Mouse (Mus musculus): Measurements from ENCODE around the gene Gm5725. TPM values are rescaled to one million over a fixed set of nuclear protein-coding genes. Genes with fewer than 3 reads are reported as not detected.
"Not testable (repeated sequence)": the region's sequence is repeated elsewhere in the genome, so short reads cannot be mapped to it uniquely, and the experiment has no call there.

The Gm5725 gene
- not detected in 2 replicates for polyA plus RNA-seq (2015; fragmentation: Nextera tagmentation; extraction: Ambion mirVana)

- not testable (repeated sequence) for ATAC-seq (ENCODE audit: low read depth); H3K9ac ChIP-seq (ENCODE audit: low read length); H3K4me1 ChIP-seq (replicated peaks; ENCODE audit: control insufficient read depth, insufficient read depth, low read length); H3K27ac ChIP-seq (ENCODE audit: low read length); H3K4me3 ChIP-seq (ENCODE audit: low read length); H3K27me3 ChIP-seq (ENCODE audit: control insufficient read depth, insufficient read depth, low read depth, low read length); H3K9me3 ChIP-seq (ENCODE audit: control insufficient read depth, low read length); H3K36me3 ChIP-seq (ENCODE audit: control insufficient read depth, insufficient read depth, low read length); H3K4me2 ChIP-seq (ENCODE audit: low read depth, low read length)
- no CpG with 5 or more reads among the region's 1 CpGs for WGBS
Observed at GRCm38 (mm10) chr7:21844167-21844566, at the start of gene Gm5725. Gene Gm5725, minus strand, starts transcription at chr7:21844267.

GRCm38 (mm10) chr7:21832051-21832450, 12.0 kb downstream of the Gm5725 start, which contains the start of gene Vmn1r135:
Gene Vmn1r135, plus strand, starts transcription at chr7:21832351.
- not testable (repeated sequence) for H3K27me3 ChIP-seq (ENCODE audit: control insufficient read depth, insufficient read depth, low read depth, low read length); H3K36me3 ChIP-seq (ENCODE audit: control insufficient read depth, insufficient read depth, low read length); H3K9me3 ChIP-seq (ENCODE audit: control insufficient read depth, low read length); ATAC-seq (ENCODE audit: low read depth); H3K4me1 ChIP-seq (replicated peaks; ENCODE audit: control insufficient read depth, insufficient read depth, low read length); H3K4me2 ChIP-seq (ENCODE audit: low read depth, low read length); H3K9ac ChIP-seq (ENCODE audit: low read length); H3K4me3 ChIP-seq (ENCODE audit: low read length); H3K27ac ChIP-seq (ENCODE audit: low read length)
- no CpG with 5 or more reads among the region's 1 CpGs for WGBS

DNA sequence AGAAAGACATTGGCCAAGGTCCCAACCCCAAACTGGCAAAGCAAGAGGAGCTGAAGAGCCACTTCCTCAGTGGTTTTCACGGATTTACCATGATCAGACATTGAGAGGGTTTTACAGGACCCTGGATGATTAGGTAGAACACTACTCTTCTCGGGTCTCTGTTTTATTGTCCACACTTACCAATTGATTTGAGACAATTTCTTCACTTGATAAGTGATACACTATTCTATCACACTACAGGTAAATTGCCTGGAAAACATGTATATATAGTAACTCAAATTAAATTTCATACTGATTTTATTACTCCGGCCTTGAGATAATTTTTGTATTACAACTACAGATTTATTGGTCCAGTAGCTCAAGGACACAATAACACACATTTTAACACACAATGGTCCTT, 47.4 kb downstream of the Gm5725 start, which contains the start of gene Gm4177:
Gene Gm4177, minus strand, starts transcription at position 101 of the 400 bp plus-strand sequence.
- WGBS = no CpG with 5 or more reads among the region's 3 CpGs
- not testable (repeated sequence) for H3K4me2 ChIP-seq (ENCODE audit: low read depth, low read length); H3K4me3 ChIP-seq (ENCODE audit: low read length); H3K9ac ChIP-seq (ENCODE audit: low read length); ATAC-seq (ENCODE audit: low read depth); H3K36me3 ChIP-seq (ENCODE audit: control insufficient read depth, insufficient read depth, low read length); H3K27me3 ChIP-seq (ENCODE audit: control insufficient read depth, insufficient read depth, low read depth, low read length); H3K27ac ChIP-seq (ENCODE audit: low read length); H3K4me1 ChIP-seq (replicated peaks; ENCODE audit: control insufficient read depth, insufficient read depth, low read length); H3K9me3 ChIP-seq (ENCODE audit: control insufficient read depth, low read length)

Other genes starting within 250 kb of the Gm5725 start
- not detected in 2 replicates for gene Vmn1r132, start 230.2 kb downstream of the Gm5725 start, polyA plus RNA-seq (2015; fragmentation: Nextera tagmentation; extraction: Ambion mirVana)
- not detected in 2 replicates for gene Gm4175, start 82.8 kb downstream of the Gm5725 start, polyA plus RNA-seq (2015; fragmentation: Nextera tagmentation; extraction: Ambion mirVana)
- gene Gm4177, start 47.5 kb downstream of the Gm5725 start, polyA plus RNA-seq (2015; fragmentation: Nextera tagmentation; extraction: Ambion mirVana) = not detected in 2 replicates
- gene Vmn1r135, start 11.9 kb downstream of the Gm5725 start, polyA plus RNA-seq (2015; fragmentation: Nextera tagmentation; extraction: Ambion mirVana) = not detected in 2 replicates
- gene Gm5891, start 77.0 kb upstream of the Gm5725 start, polyA plus RNA-seq (2015; fragmentation: Nextera tagmentation; extraction: Ambion mirVana) = not detected in 2 replicates
- not detected in 2 replicates for gene Vmn1r137, start 150.3 kb upstream of the Gm5725 start, polyA plus RNA-seq (2015; fragmentation: Nextera tagmentation; extraction: Ambion mirVana)
- not detected in 2 replicates for gene Vmn1r138, start 184.6 kb upstream of the Gm5725 start, polyA plus RNA-seq (2015; fragmentation: Nextera tagmentation; extraction: Ambion mirVana)
- not detected in 2 replicates for gene Gm6176, start 212.0 kb upstream of the Gm5725 start, polyA plus RNA-seq (2015; fragmentation: Nextera tagmentation; extraction: Ambion mirVana)
- gene Vmn1r139, start 224.8 kb upstream of the Gm5725 start, polyA plus RNA-seq (2015; fragmentation: Nextera tagmentation; extraction: Ambion mirVana) = not detected in 2 replicates